Mouse (Mus musculus) T-helper 2 cell (primary cell): Measurements from ENCODE around the gene Tmem161a.

Source experiments
- in situ Hi-C: fragments of 300-600 bp; cut with MboI, MseI; formaldehyde crosslinking; loops from one replicate; pipeline ENCODE4 v1.15.1; 2025; ENCODE audit warnings: high pct_unique_total_duplicates

Gene Tmem161a

GRCm38 (mm10) chr8:70172043-70172681, at the start of gene Tmem161a:
Tmem161a (plus strand) TSS chr8:70172356.
- in situ Hi-C loops, result loop anchor here (25.0 kb wide), 1 partner anchor 260 kb away; the partner anchor contains the start of genes Ndufa13, Tssk6 and Yjefn3

DNA sequence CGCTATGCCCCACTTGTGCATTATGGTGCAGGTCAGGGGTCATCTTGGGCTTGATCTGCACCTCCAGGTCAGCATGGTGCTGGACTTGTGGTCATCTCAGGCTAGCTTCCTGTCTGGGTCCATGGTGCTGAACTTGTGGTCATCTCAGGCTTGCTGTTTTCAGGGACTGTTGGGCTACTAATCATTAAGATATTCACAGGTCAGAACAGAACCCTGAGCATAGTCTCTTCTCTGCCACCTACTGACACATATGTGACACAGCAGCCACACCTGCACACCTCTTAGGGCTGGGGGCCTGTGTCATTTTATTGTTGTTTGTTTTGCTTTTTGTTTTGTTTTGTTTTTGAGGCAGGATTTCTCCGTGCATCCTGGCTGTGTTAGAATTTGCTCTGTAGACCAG, 49.3 kb upstream of the Tmem161a start:
- in situ Hi-C loops, result no loop called here

- in situ Hi-C loops, result no loop called here
These were observed 47.2 kb upstream of the Tmem161a start for GRCm38 (mm10) chr8:70124992-70125391.

DNA sequence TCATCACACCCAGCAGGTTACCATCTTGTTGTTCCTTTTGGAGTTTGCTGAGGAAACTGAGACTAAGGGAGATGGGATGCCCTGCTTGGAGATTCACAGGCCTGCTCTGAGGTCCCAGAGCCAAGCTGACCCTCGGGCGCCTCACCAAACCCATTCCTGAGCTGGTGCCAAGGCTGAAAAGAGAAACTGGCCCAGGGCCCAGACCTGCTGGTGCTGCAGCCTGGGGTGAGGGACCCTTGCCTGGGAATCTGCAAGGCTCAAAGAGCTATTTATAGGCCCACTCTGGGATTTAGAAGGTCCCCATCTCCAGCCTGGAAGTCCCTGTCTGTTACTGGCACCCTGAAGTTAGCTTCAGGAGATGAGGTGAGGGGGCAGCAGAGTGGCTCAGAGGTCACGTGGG, 43.7 kb upstream of the Tmem161a start:
- in situ Hi-C loops, result no loop called here

- in situ Hi-C loops, result no loop called here
These were observed 42.7 kb upstream of the Tmem161a start for GRCm38 (mm10) chr8:70129309-70129952.

- in situ Hi-C loops, result no loop called here
These were observed 42.1 kb upstream of the Tmem161a start for GRCm38 (mm10) chr8:70130066-70130465.

- in situ Hi-C loops, result no loop called here
These were observed 40.8 kb upstream of the Tmem161a start, which contains the start of gene Nr2c2ap for GRCm38 (mm10) chr8:70131166-70131883. Nr2c2ap (plus strand) TSS chr8:70131333.

DNA sequence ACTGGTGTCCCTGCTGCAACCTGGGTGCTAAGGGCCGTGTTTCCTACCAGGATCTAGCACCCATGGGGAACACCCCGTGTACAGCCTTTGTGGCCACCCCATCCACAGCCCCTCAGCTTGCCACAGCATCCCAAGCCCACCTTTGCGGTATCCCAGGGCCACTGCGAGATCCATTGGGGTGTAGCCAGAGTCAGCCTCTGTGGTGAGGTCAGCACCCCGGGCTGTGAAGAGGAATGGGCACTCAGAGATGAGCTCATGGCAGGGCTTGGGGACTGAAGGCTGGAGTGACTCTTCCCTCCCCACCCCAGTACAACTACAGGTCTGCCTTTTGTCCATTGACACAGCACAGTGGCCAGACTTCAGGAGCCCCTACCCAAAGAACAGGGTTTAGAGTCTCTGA, 38.1 kb upstream of the Tmem161a start:
- in situ Hi-C loops, result no loop called here

- in situ Hi-C loops, result no loop called here
These were observed 37.2 kb upstream of the Tmem161a start for GRCm38 (mm10) chr8:70134931-70135330.

- in situ Hi-C loops, result no loop called here
These were observed 35.6 kb upstream of the Tmem161a start for GRCm38 (mm10) chr8:70136591-70136990.

DNA sequence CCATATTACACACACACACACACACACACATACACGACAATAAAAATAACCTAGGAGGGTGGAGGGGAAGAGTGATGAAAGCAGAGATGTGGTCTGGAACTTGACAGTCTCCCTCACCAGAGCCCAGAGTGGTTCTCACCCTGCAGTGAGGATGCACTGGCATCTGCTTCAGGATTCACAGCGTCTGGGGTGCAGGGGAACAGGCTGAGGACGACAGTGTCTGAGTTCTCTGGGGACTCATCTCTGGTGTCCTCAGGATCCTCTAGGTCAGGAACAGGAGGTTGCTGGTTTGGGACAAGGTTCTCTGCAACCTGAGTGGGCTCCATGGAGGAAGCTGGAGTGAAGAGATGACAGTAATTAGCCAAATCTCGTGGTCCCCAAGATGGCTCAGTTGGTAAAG, 34.3 kb upstream of the Tmem161a start:
- in situ Hi-C loops, result no loop called here

DNA sequence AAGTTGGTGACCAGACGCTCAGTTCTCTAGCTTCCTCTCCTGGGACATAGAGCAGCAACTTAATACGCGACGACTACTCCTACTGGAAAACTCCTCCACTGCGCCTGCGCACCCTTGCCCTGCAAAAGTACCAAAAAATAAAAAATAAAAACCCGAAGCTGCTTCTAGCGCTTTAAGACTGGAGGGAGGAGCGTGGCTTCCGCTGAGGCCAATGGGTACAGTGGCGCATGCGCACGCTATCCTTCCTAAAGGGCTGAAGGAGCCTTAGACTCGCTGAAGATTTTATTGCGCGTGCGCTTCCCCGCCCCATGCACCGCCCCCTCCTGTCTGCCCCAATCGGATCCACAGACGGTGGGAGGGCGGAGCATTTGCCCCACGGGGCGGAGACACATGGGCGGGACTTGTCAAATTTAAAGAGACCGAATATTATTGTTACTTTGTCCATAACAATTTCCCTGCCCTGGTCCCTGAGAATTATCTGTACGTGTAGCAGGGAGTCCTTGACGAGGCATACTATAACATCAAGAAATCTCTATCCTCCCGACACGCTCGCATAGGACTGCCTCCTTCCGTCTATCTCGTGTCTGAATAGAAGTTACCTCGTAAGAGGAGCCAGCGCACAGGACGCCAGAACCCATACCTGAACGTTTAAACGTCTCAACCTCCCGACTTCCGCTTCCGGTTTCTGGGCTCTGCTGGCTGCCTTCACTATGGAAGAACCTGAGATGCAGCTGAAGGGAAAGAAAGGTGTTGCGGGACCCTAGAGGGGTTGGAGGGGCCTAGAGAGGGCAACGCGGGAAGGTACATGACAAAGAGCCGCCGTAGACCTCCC, 32.9 kb upstream of the Tmem161a start, which contains the start of the genes Rfxank, Borcs8 and Mef2b:
Rfxank (minus strand) TSS at position 129 of the 832 bp plus-strand sequence.
Borcs8 (plus strand) TSS at position 474 of the 832 bp plus-strand sequence.
Mef2b (plus strand) TSS at position 686 of the 832 bp plus-strand sequence.
- in situ Hi-C loops, result no loop called here

GRCm38 (mm10) chr8:70139981-70140380, 32.2 kb upstream of the Tmem161a start:
- in situ Hi-C loops, result no loop called here

DNA sequence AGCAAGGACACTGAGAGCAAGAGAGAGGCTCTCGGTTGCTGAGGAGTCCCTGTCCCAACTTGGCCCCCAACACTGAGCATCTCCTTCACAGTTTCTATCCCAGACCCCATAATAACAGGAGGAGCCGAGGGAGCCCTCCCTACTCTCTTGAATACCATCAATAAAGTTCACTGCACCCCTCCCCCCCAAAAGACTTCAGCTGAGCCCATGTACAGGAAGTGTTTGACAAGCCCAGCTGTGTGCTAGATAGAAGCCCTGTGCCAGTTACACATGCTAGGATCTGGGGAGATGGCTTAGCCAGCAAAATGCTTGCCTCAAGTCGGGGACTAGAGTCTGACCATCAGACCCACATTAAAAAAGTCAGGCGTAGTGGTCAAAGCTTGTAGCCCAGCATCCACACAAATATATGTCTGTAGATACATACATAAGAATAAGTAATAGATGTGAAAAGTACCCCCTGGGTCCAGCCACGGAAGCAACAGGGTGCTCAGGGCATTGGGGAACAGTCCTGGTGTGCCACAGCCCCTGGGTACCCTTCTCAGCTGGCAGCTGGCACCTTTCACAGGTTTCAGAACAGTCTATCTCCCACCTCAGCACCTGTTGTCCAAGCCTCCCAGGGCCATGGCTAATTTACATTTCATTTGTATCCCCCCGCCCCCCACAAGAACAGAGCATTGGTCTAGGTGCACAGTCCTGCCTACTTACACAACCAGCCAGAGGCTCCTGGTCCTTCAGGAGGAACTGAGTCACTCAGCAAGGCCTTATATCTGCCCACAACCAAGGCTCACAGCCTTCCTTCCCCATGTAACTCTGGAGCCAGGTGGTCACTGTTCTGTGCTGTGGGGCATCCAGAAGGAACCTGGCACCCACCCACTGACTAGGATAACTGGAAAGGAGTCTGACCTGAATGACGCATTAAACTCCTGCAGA, 24.2 kb upstream of the Tmem161a start:
- in situ Hi-C loops, result no loop called here

GRCm38 (mm10) chr8:70150158-70150557, 22.0 kb upstream of the Tmem161a start:
- in situ Hi-C loops, result loop anchor here (25.0 kb wide), 1 partner anchor 238 kb away; the partner anchor contains the start of genes Ndufa13, Tssk6 and Yjefn3

- in situ Hi-C loops, result loop anchor here (25.0 kb wide), 1 partner anchor 240 kb away; the partner anchor contains the start of genes Ndufa13, Tssk6 and Yjefn3
These were observed 19.5 kb upstream of the Tmem161a start for GRCm38 (mm10) chr8:70152537-70153257.

GRCm38 (mm10) chr8:70157240-70157800, 14.8 kb upstream of the Tmem161a start:
- in situ Hi-C loops, result loop anchor here (25.0 kb wide), 1 partner anchor 245 kb away; the partner anchor contains the start of genes Ndufa13, Tssk6 and Yjefn3

DNA sequence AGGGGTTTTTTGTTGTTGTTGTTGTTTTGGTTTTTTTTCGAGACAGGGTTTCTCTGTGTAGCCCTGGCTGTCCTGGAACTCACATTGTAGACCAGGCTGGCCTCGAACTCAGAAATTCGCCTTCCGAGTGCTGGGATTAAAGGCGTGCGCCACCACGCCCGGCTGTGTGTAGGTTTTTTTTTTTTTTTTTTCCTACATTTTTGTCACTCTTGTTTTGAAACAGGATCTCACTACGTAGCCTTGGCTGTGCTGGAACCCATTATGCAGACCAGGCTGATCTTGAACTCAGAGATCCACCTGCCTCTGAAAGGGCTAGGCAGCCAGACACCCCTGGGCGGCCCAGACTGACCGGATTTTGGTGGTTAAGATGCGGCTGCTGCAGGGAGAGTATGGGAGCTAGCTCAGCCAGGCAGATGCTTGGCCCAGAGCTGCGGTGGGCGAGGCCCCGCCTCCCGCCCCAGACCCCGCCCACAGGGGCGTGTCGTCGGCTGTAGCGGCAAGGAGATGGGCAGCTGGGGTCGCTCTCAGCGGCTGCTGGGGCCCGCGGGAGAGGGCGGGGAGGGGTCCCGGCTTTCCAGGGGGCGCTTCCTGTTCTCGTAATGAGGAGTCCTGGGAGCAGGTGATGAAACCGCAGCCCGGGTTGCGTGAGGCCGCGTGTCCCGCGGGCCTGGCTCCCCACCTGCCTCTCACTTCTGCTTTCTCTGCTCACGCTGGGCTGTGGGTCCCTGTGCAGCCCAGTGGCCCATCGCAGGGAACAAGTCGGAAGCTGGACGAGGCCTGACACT, 13.9 kb upstream of the Tmem161a start:
- in situ Hi-C loops, result loop anchor here (25.0 kb wide), 1 partner anchor 246 kb away; the partner anchor contains the start of genes Ndufa13, Tssk6 and Yjefn3
